23 mouse cellular contexts compared by ENCODE assay signal in genomic region chr13:97396899-97397640, GRCm38 (mm10).
DNase-seq lines count a peak whose midpoint lies in the region; ATAC-seq and TF ChIP-seq lines count a peak whose summit lies in the region.
"Had no signal": no experiment of that assay in that cellular context is flagged by ENCODE, and none has a peak within 500 bp of the region (broad histone marks: within the 10 kb centered on the region; RNA-seq: fewer than 3 reads in every experiment).

No protein-coding gene starts in this region.

- no peak overlapping the region for H3K4me2 ChIP-seq in lung, embryonic 16.5 days (ENCODE audit: low read depth, low read length)
- H3K4me2 ChIP-seq: forebrain, embryonic 13.5 days; heart, embryonic 13.5 days; hindbrain, embryonic 14.5 days had no signal

- no peak overlapping the region for H3K9ac ChIP-seq in lung, embryonic 16.5 days (ENCODE audit: low read length)
- H3K9ac ChIP-seq: forebrain, embryonic 13.5 days; heart, embryonic 13.5 days; hindbrain, embryonic 14.5 days had no signal

- no peaks in the 10 kb centered on the region for H3K36me3 ChIP-seq in lung, embryonic 16.5 days (ENCODE audit: control insufficient read depth, insufficient read depth, low read length)
- H3K36me3 ChIP-seq: forebrain, embryonic 10.5 days; heart, embryonic 13.5 days had no signal

- H3K4me1 ChIP-seq in lung, embryonic 16.5 days (replicated peaks; ENCODE audit: control insufficient read depth, insufficient read depth, low read length), result peaks cover 6% of the 10 kb centered on the region; the same call in 1 of the 2 replicates
- H3K4me1 ChIP-seq in lung, adult 2 months (ENCODE audit: control insufficient read depth, insufficient read depth, low read length), result no peaks in the 10 kb centered on the region
- H3K4me1 ChIP-seq: heart, embryonic 13.5 days had no signal

- H3K9me3 ChIP-seq in lung, embryonic 16.5 days (ENCODE audit: control insufficient read depth, low read length), result no peaks in the 10 kb centered on the region
- H3K9me3 ChIP-seq: forebrain, embryonic 10.5 days; forebrain, embryonic 13.5 days; heart, embryonic 13.5 days had no signal

- H3K4me3 ChIP-seq in layer of hippocampus, adult 2 months, result no peak overlapping the region
- no peak overlapping the region for H3K4me3 ChIP-seq in lung, embryonic 16.5 days (ENCODE audit: low read length)
- no peak overlapping the region for H3K4me3 ChIP-seq in lung, adult 2 months (replicated peaks; ENCODE audit: extremely low read depth, low read depth, low read length)
- H3K4me3 ChIP-seq: forebrain, embryonic 10.5 days; forebrain, embryonic 13.5 days; heart, adult 2 months; heart, embryonic 13.5 days had no signal

- no peaks in the 10 kb centered on the region; the same call in 1 of the 2 replicates for H3K27me3 ChIP-seq in lung, embryonic 16.5 days (ENCODE audit: control insufficient read depth, insufficient read depth, low read depth, low read length)
- H3K27me3 ChIP-seq: forebrain, embryonic 13.5 days had no signal

- TF ChIP-seq POLR2A in lung, adult 2 months (IDR thresholded peaks at IDR 0.05; ENCODE audit: borderline replicate concordance, extremely low read depth, low read depth, low read length), result no peak

- H3K27ac ChIP-seq in layer of hippocampus, adult 2 months, result peak overlapping the region; percentile 79
- H3K27ac ChIP-seq in lung, embryonic 16.5 days (ENCODE audit: low read length), result no peak overlapping the region
- H3K27ac ChIP-seq: forebrain, embryonic 10.5 days; forebrain, embryonic 13.5 days; heart, adult 2 months; heart, embryonic 13.5 days; hindbrain, embryonic 14.5 days; hindbrain, postnatal 0 days had no signal

- TF ChIP-seq CTCF in layer of hippocampus, adult 2 months (conservative IDR thresholded peaks at IDR 0.05), result no peak
- TF ChIP-seq CTCF in lung, adult 2 months (IDR thresholded peaks at IDR 0.05; ENCODE audit: insufficient read depth, low read length), result no peak

- ATAC-seq in frontal cortex, adult (ENCODE audit: low TSS enrichment), result 0 out of 2 replicates have a peak, but pooled peaks have one; percentile 20
- ATAC-seq in lung, embryonic 16.5 days (ENCODE audit: low read depth), result peak; percentile 64
- ATAC-seq: activated CD4-positive, CD25-positive, alpha-beta regulatory T cell, adult 4 months; forebrain, embryonic 13.5 days; forebrain, embryonic 16.5 days; hindbrain, postnatal 0 days; inflammation-experienced regulatory T-cells, adult 6 months had no signal

- DNase-seq in frontal cortex, postnatal 10 days (ENCODE audit: low spot score in 2 of 2), result no peak
- DNase-seq in layer of hippocampus, adult 2 months (ENCODE audit: low spot score in 2 of 2), result no peak
- DNase-seq in layer of hippocampus, postnatal 25 days (ENCODE audit: extremely low spot score in 1 of 2, low spot score in 1 of 2), result no peak
- DNase-seq in lung, adult 2 months, result no peak
- DNase-seq: adrenal gland, adult 8-10 months; adrenal gland, postnatal 25 days; cerebellum, adult 18-20 months; cerebellum, adult 9-10 months; cerebellum, postnatal 14 days; gastrocnemius, postnatal 25 days; heart, adult 2 months; heart, postnatal 14 days; heart, postnatal 4 days had no signal

- WGBS in lung, embryonic 16.5 days, result 58% methylated on average over 3 of the region's 3 CpGs
- 74% methylated on average over 3 of the region's 3 CpGs for WGBS in lung, adult 2 months
